Mouse (Mus musculus): ENCODE measurements at regions not wholly inside any gene's neighbourhood (a gene's known extent, or its start where the extent isn't known, plus 50 kb on each side); places are given as distances from the start of the nearest gene placed in this dataset.

GRCm38 (mm10) chr14:71103955-71104354, 504.3 kb upstream of the Fam160b2 start:
- 57% methylated on average over 5 of the region's 5 CpGs for WGBS (ENCODE audit: insufficient replicate concordance)
- Histone ChIP-seq H3K36me3 (replicated peaks; ENCODE audit: control insufficient read depth, insufficient read depth, low read depth) (no peaks in the 10 kb centered on the region), H3K9ac (replicated peaks) (no peak overlapping the region), H3K4me2 (ENCODE audit: low read depth) (no peak overlapping the region), H3K27ac (no peak overlapping the region), H3K4me1 (replicated peaks; ENCODE audit: control insufficient read depth in 2 of 2, insufficient read depth in 2 of 2, low read length in 1 of 2) (no peaks in the 10 kb centered on the region), H3K4me3 (ENCODE audit: insufficient read depth in 1 of 2, low read depth in 2 of 2, low read length in 2 of 2) (no peak overlapping the region), H3K27me3 (ENCODE audit: control insufficient read depth, insufficient read depth, low read length) (no peaks in the 10 kb centered on the region), H3K9me3 (ENCODE audit: control insufficient read depth, low read length) (no peaks in the 10 kb centered on the region)
- DNase-seq (ENCODE audit: low read depth in 3 of 3, low spot score in 3 of 3) (peak in 1 of 3 experiments; percentile 1), ATAC-seq (ENCODE audit: insufficient read depth) (no peak)
- no peak for TF ChIP-seq CTCF (IDR thresholded peaks at IDR 0.05; ENCODE audit: low read depth)
- TF ChIP-seq EP300 (IDR thresholded peaks at IDR 0.05; ENCODE audit: low read depth), result no peak

GRCm38 (mm10) chr14:71095661-71096422, 496.2 kb upstream of the Fam160b2 start:
- ATAC-seq (ENCODE audit: insufficient read depth), result no peak
- WGBS (ENCODE audit: insufficient replicate concordance), result 70% methylated on average over 7 of the region's 7 CpGs

GRCm38 (mm10) chr14:71092626-71093326, 493.1 kb upstream of the Fam160b2 start:
- whole genome bisulfite sequencing (ENCODE audit: insufficient replicate concordance), result 47% methylated on average over 8 of the region's 8 CpGs
- DNase-seq (ENCODE audit: low read depth in 3 of 3, low spot score in 3 of 3) (no peak), ATAC-seq (ENCODE audit: insufficient read depth) (no peak)

More at GRCm38 (mm10) chr14:71095661-71096422, 496.2 kb upstream of the Fam160b2 start:
- DNase-seq (ENCODE audit: low read depth in 3 of 3, low spot score in 3 of 3), result no peak
- H3K36me3 ChIP-seq (replicated peaks; ENCODE audit: control insufficient read depth, insufficient read depth, low read depth), result no peaks in the 10 kb centered on the region
- no peak overlapping the region for H3K4me2 ChIP-seq (ENCODE audit: low read depth)
- no peaks in the 10 kb centered on the region for H3K27me3 ChIP-seq (ENCODE audit: control insufficient read depth, insufficient read depth, low read length)
- H3K27ac ChIP-seq, result no peak overlapping the region
- TF ChIP-seq CTCF (IDR thresholded peaks at IDR 0.05; ENCODE audit: low read depth) (no peak), EP300 (IDR thresholded peaks at IDR 0.05; ENCODE audit: low read depth) (no peak)
- H3K4me3 ChIP-seq (ENCODE audit: insufficient read depth in 1 of 2, low read depth in 2 of 2, low read length in 2 of 2), result no peak overlapping the region
- no peak overlapping the region for H3K9ac ChIP-seq (replicated peaks)
- no peaks in the 10 kb centered on the region for H3K4me1 ChIP-seq (replicated peaks; ENCODE audit: control insufficient read depth in 2 of 2, insufficient read depth in 2 of 2, low read length in 1 of 2)
- H3K9me3 ChIP-seq (ENCODE audit: control insufficient read depth, low read length), result no peaks in the 10 kb centered on the region

GRCm38 (mm10) chr14:71085721-71086120, 486.1 kb upstream of the Fam160b2 start:
- TF ChIP-seq EP300 (IDR thresholded peaks at IDR 0.05; ENCODE audit: low read depth) (no peak), CTCF (IDR thresholded peaks at IDR 0.05; ENCODE audit: low read depth) (no peak)
- H3K27ac ChIP-seq, result no peak overlapping the region
- ATAC-seq (ENCODE audit: insufficient read depth), result no peak
- H3K4me3 ChIP-seq (ENCODE audit: insufficient read depth in 1 of 2, low read depth in 2 of 2, low read length in 2 of 2), result no peak overlapping the region
- 62% methylated on average over 3 of the region's 3 CpGs for WGBS (ENCODE audit: insufficient replicate concordance)
- no peak overlapping the region for H3K4me2 ChIP-seq (ENCODE audit: low read depth)
- H3K9ac ChIP-seq (replicated peaks), result no peak overlapping the region
- H3K4me1 ChIP-seq (replicated peaks; ENCODE audit: control insufficient read depth in 2 of 2, insufficient read depth in 2 of 2, low read length in 1 of 2), result no peaks in the 10 kb centered on the region
- H3K27me3 ChIP-seq (ENCODE audit: control insufficient read depth, insufficient read depth, low read length), result no peaks in the 10 kb centered on the region
- H3K9me3 ChIP-seq (ENCODE audit: control insufficient read depth, low read length), result no peaks in the 10 kb centered on the region
- DNase-seq (ENCODE audit: low read depth in 3 of 3, low spot score in 3 of 3), result no peak
- no peaks in the 10 kb centered on the region for H3K36me3 ChIP-seq (replicated peaks; ENCODE audit: control insufficient read depth, insufficient read depth, low read depth)

More at GRCm38 (mm10) chr14:71092626-71093326, 493.1 kb upstream of the Fam160b2 start:
- TF ChIP-seq EP300 (IDR thresholded peaks at IDR 0.05; ENCODE audit: low read depth) (no peak), CTCF (IDR thresholded peaks at IDR 0.05; ENCODE audit: low read depth) (no peak)
- Histone ChIP-seq H3K9ac (replicated peaks) (no peak overlapping the region), H3K4me3 (ENCODE audit: insufficient read depth in 1 of 2, low read depth in 2 of 2, low read length in 2 of 2) (no peak overlapping the region), H3K4me2 (ENCODE audit: low read depth) (no peak overlapping the region), H3K36me3 (replicated peaks; ENCODE audit: control insufficient read depth, insufficient read depth, low read depth) (no peaks in the 10 kb centered on the region), H3K9me3 (ENCODE audit: control insufficient read depth, low read length) (no peaks in the 10 kb centered on the region), H3K27ac (no peak overlapping the region), H3K27me3 (ENCODE audit: control insufficient read depth, insufficient read depth, low read length) (no peaks in the 10 kb centered on the region), H3K4me1 (replicated peaks; ENCODE audit: control insufficient read depth in 2 of 2, insufficient read depth in 2 of 2, low read length in 1 of 2) (no peaks in the 10 kb centered on the region)

- DNase-seq (ENCODE audit: low read depth in 3 of 3, low spot score in 3 of 3), result no peak
- no peak overlapping the region for H3K4me2 ChIP-seq (ENCODE audit: low read depth)
- no peak for ATAC-seq (ENCODE audit: insufficient read depth)
- TF ChIP-seq EP300 (IDR thresholded peaks at IDR 0.05; ENCODE audit: low read depth) (no peak), CTCF (IDR thresholded peaks at IDR 0.05; ENCODE audit: low read depth) (no peak)
- no peak overlapping the region for H3K4me3 ChIP-seq (ENCODE audit: insufficient read depth in 1 of 2, low read depth in 2 of 2, low read length in 2 of 2)
- no peaks in the 10 kb centered on the region for H3K36me3 ChIP-seq (replicated peaks; ENCODE audit: control insufficient read depth, insufficient read depth, low read depth)
- H3K9me3 ChIP-seq (ENCODE audit: control insufficient read depth, low read length), result no peaks in the 10 kb centered on the region
- H3K4me1 ChIP-seq (replicated peaks; ENCODE audit: control insufficient read depth in 2 of 2, insufficient read depth in 2 of 2, low read length in 1 of 2), result no peaks in the 10 kb centered on the region
- H3K27ac ChIP-seq, result no peak overlapping the region
- H3K9ac ChIP-seq (replicated peaks), result no peak overlapping the region
- H3K27me3 ChIP-seq (ENCODE audit: control insufficient read depth, insufficient read depth, low read length), result no peaks in the 10 kb centered on the region
Observed at GRCm38 (mm10) chr14:71082327-71082726, 482.7 kb upstream of the Fam160b2 start.
